Mouse (Mus musculus) hematopoietic stem cell, adult 5-6 weeks (primary cell): ENCODE measurements around the gene Pde4d. TPM values are rescaled to one million over a fixed set of nuclear protein-coding genes. Genes with fewer than 3 reads are reported as not detected.

Source experiments
- ATAC-seq, 2 experiments: fragments of 125-278 bp in 1 of 2; replicated peaks in 1 of 2; 2 replicates each; pipeline ENCODE4 v1.8.0; 2016 to 2017; ENCODE audit warnings: inconsistent platforms in 2 of 2, mild to moderate bottlenecking in 2 of 2, moderate number of reproducible peaks in 2 of 2, low read depth in 1 of 2, moderate TSS enrichment in 1 of 2; ENCODE audit not compliant: low FRiP score in 2 of 2, poor library complexity in 2 of 2, severe bottlenecking in 2 of 2, insufficient read depth in 1 of 2, low TSS enrichment in 1 of 2
- total RNA-seq: library from RNA; stranded (forward); fragments of 172-1452, 232-1000 nt; gene quantifications from 2 replicates; pipeline ENCODE4 v1.2.3, GENCODE M21; 2017

The Pde4d gene
- total RNA-seq, 1 experiment from 2014 or later, result 29.6 TPM

DNA sequence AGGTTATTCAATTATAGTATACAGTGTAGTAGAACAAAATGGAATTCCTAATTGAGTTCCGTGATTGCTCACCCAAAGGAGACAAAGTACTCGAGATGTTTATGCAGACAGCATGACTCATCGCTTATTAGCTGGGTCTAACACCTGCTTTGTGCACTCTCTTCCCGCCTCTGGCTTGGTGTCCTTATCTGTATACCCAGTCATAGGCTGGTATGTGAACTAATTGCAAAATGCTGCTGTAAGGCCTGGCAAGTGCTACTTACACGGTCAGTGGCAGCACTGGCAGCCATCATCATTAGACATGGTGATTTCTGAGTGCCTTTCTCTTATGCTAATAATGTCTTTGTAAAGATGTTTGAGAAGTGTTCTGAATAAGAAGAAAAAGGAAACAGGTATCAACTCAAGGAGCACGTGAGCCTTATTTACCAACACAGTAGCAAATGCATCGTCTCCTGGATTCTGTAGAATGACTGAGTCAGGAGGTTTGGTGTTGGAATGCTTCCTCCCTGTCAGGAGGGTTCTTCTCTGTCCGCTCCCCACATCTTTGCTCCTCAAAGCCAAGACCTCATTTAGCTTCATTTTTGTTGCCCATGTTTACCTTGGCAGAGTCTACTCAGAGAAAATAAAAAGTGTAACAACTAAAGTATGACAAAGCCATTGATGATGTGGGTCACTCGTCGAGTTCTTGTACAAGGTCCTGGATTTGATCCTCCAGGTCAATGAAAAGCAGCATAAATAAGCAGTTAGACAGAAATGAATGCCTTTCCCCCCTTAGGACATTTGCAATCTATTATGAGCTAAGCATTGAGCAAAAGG lies 1202.2 kb downstream of the Pde4d start:
- ATAC-seq, result peak in 1 of 2 experiments; percentile 34; a peak in 1 of 4 replicates

DNA sequence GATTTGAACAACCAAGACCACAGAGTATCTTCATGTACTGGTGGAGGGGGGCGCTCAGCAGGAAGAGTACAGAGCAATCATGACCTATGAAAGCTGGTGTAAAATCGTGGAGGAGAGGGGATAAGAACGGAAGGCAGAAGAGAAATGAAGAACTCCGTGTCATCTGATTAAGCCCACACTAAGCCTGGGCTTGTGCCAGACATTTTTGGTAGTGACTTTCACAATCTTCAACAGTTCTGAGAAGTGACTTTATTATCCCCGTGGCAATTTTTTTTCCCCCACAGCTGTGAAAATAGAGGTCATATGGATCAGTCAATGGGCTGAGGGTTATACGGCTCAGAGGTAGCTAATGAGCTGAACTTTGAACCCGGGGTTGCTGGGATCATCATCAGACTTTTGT lies 1202.9 kb downstream of the Pde4d start:
- peak; percentile 26 to 27; a peak in 1 of 4 replicates for ATAC-seq

GRCm38 (mm10) chr13:109655390-109655789 lies 1205.6 kb downstream of the Pde4d start:
- ATAC-seq, result no peak

DNA sequence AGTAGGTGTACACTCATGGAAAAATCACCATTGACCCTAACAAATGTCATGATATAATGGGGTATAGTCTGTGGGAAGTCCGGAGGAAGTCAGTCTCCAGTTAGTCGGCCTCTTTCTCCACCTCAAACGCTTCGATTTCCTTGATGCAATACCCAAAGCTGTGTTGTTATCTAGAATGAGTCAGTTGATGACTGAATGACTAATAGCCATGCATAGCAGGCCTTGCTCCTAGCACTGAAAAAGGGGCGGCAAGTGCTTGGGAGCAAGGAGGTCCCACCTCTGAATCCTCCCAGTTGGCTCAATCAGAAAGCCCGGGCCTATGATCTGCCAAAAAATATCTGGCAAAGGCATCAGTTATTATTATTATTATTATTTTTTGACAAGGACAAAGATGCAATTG lies 1209.4 kb downstream of the Pde4d start:
- no peak for ATAC-seq

- ATAC-seq, result no peak
Observed at GRCm38 (mm10) chr13:109661345-109661744, 1211.6 kb downstream of the Pde4d start.

DNA sequence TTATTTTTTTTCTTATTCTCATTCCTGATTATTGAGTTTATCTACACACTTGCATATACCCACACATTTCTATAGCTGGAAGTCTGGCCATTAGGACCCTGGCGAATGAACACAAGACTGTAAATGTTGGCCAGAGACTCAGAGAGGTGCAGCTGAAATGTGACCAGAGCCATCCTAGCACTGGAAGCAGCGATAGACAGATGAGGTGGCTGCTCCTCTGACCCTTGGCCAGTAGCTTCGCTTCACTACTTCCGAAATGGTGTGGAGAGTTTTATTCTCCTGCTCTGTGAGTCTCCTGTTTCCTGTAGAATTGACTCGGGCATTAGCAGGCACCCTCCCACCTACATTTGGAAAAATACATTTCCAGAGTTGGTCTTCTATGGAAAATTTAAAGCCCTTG lies 1212.4 kb downstream of the Pde4d start:
- no peak for ATAC-seq

GRCm38 (mm10) chr13:109662731-109663130 lies 1213.0 kb downstream of the Pde4d start:
- ATAC-seq, result no peak

DNA sequence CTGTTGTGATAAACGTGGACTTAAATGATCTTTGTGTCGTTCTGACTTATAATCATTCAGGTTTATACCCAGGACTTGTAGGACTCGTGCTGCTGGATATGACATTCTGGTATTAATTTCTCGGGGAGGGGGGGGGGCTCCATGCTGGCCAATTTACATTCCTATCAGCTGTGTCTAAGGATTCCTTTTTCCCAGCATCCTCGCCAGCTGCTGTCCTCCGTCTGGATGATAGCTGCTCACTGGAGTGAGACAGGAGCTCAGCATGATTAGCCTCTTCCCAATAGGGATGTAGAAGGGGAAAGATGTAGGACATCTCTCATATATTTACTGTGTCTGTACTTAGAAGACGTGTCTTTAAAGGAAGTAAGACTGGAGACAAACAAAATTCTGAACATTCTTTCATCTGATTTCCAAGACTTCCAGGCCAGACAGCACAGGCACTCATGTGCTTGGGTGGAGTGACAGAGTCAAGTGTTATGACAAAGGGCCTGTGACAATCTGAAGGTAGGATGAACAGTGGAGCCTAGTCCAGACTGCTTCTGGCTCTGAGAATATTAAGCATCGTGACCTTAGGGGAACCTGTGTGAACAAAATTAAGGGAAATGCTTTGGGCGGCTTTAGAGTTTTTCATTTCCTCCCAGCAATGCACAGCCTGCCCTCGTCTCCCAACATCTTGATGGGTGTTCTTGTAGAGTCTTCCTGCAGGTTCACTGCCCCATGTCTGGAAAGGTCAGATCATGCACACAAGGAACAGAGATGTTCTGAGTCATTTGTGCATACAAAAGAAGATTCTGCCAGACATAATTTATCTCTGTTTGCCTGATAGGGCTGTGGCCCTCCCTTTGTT lies 1215.4 kb downstream of the Pde4d start:
- ATAC-seq, result peak in 1 of 2 experiments; percentile 25; a peak in 1 of 4 replicates

DNA sequence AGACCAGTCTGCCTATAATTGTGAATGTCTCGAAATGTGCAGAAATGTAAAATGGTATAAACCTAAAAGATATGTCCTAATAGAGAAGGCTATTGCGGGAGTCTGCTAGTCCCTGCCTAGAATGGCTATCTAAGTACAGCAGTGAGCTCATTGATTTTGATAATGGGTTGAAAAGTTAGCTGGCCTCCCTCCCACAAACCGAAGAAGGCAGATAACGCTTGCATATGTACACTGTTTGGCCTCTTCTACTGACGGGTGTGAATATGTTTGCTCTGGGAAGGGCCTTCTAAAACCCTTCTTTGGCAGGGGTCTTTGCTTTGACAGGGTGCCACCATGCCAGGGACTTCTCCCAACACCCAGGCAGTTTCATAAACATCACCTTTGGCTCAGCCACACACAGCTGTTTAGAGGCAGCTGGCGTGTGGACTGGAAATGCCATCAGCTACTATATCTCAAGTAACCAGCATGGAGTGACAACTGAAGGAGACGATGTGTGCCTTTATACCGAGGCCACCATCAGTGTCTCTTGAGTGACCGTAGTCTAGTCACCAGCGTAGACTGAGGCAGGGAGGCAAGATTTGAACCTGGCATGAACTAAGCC lies 1216.2 kb downstream of the Pde4d start:
- ATAC-seq, result peak in 1 of 2 experiments; percentile 48; a peak in 1 of 4 replicates

DNA sequence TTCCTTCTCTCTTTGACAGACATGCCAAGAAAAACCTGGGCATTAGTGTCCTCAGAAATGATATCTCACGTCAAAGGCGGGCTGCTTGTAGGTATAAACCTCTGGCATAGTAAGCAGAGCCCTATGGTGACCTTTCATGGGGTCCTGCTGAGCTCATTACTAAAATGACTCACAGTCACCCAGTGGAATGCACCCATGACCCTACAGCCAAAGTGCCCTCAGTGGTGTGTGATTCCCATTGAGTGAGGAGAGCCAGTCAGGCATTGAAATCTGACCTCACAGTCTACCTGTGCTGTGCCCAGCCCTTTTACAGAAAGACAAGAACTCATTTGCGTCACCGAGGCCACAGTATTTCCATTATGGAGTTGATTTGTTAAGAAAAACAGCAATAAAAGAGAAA lies 1220.2 kb downstream of the Pde4d start:
- no peak for ATAC-seq

DNA sequence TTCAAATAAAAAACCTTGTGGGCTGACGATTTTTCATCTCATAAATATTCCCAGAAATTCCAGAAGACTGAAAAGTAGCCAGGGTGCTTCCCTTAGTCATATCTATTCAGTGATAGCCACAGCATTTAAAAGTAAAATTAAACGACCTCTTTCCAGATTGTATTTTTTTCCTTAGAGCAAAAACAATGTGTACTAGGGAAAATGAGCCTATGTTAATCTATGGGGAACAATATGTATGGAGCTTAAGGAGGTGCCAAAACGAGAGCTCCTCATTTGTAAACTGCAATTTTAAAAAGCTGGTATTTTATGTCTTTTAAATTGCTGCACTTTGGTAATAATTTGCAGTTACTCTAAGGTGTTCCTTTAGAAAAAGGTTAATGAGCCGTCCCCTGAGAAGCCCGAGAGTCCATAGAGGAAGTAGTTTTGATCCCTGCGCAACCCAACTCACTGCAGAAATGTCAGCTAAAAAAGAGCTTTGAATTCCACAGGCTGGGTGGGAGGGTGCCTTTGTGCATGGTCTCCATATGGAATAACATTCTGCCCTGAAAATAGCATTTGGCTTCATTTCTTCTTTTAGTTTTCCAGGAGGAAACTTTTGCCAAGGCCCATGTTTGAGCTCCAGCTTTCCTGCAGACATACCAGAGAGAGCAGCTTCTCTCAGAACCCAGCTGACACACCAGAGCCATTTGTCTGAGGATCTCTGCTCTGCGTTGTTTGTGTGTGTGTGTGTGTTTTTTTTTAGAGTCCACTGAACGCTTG lies 1222.0 kb downstream of the Pde4d start:
- ATAC-seq, result no peak

GRCm38 (mm10) chr13:109677047-109677446 lies 1227.3 kb downstream of the Pde4d start:
- ATAC-seq, result no peak

GRCm38 (mm10) chr13:109677617-109678016 lies 1227.9 kb downstream of the Pde4d start:
- no peak for ATAC-seq

DNA sequence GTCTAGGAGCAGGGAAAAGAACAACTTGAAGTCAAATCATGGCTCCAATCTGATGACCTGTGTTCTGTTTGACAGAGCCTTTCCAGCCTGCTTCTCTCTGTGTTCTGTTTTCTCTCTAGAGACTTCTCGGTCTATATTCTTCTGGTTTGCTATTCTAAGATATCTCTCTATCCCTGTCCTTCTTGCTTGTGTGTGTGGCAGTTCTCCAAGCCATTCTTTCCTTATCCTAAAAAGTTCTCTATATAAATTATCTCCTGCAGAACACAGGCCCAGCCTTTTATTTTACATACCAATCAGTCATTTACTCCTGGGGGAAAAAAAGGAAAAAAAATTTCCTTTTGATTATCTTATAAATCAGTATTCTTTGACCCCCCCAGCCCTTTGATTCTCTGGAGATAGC lies 1229.2 kb downstream of the Pde4d start:
- ATAC-seq, result no peak

DNA sequence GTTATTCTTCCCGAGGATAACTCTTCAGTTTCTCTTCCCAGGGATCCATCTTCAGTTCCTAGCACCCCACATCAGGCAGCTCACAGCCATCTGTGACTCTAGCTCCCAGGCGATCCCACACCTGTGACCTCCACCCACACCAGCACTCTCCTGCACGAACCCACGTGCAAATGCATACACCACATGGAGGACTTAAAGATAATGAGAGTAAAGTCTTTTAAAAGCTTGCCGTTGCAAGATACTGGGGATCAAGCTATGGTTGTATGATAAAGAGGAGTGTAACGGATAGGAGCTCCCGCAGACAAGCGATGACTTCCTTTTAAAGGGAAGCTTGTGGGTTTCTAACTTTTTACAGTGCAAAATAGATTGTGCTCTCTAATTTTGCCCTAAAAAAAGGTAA lies 1230.5 kb downstream of the Pde4d start:
- no peak for ATAC-seq

DNA sequence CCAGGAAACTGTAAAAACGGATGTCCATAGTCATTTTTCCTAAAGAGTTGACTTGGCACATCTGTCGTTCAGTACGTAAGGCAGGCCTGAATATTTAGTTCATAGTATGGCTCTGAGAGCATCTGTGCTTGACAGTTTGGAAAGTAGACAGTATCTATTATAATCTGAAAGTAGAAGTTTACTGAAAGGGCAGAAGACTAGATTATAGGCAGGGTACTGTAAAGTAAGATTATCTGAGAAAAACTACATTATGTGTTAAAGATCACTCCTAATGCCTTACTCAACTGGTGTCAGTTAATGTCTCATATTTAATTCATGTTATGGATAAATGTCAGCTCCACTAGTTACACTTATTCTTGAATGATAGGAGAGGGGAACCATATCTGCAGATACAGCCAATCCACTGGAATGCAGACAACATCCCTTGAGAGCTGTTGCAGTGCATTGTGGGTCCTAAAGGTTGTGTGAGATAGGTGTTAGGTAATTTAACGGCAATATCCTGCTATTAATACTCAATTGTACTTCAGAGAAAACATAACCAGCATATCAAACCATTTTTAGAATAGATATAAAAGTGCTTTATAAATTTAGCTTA lies 1232.0 kb downstream of the Pde4d start:
- ATAC-seq, result no peak

DNA sequence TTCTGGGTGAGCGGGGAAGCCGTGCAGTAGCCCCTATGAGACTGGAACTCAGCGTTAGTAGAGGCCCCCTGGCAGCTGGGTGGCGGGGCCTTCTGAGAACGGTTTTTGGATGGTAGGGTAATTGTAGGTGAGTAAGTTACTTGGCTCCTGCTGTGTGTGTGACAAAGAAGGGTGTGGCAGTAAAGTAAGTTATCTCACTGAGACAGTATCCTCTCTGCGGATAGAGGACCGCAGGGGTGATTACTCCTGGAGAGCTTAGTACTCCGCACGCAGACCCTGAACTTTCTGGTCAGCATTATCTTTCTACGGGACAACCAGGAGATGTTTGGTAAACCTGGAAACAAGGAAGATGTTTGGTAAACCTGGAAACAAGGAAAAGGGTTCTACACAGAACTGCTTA lies 1233.3 kb downstream of the Pde4d start:
- ATAC-seq, result no peak
